Mouse (Mus musculus) naive thymus-derived CD4-positive, alpha-beta T cell, adult 2 months (primary cell): ENCODE results near the gene Tnfrsf12a.
A peak's percentile ranks its signal among the peaks of the same experiment; 100 is the strongest.

Experiments
- DNase-seq: peaks from one replicate; pipeline ENCODE4 v3.0.0-alpha.2; 2011; ENCODE audit warnings: low read depth

The Tnfrsf12a gene

DNA sequence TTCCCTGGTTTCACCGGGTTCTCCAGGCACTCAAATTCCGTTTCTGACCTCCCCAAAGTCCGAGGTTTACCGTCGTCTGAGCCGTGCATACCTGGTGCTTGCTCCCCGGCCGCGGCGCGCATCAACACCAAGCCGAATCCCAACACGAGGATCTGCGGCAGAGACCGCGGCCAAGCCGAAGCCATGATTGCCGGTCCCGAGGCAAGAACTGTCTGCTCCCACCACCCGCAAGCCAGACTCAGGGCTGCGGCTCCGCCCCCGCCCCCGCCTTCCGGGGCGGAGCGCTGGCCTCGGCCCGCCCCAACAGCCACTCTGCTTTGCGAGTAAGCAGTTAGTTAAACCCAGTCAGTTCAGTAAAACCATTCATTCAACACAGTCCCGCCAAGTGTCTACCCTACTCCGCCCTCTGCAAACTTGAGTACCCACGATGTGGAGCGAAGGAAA lies at the start of gene Tnfrsf12a:
Gene Tnfrsf12a (minus strand): TSS at position 233 of the 444 bp plus-strand sequence.
- peak; percentile 94 for DNase-seq

DNA sequence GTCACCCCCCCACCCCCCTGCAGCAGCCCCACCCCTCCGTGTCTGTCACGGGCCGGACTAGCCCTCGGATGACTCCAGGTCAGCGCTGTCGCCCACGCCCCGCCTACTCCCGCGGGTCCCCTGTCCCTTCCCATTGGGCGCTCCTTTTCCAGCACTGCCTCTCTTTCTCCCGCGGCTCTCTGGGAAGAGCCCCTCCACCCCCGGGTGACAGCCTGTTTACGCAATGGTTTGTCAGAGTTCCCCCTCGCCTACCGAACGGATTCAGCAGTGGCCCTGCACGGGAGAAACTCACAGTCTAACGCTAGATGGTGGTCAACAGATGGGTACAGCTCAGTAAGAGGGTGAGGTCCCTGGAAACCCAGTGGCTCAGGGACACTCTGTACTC lies 49.5 kb upstream of the Tnfrsf12a start:
- DNase-seq = peak; percentile 48

DNA sequence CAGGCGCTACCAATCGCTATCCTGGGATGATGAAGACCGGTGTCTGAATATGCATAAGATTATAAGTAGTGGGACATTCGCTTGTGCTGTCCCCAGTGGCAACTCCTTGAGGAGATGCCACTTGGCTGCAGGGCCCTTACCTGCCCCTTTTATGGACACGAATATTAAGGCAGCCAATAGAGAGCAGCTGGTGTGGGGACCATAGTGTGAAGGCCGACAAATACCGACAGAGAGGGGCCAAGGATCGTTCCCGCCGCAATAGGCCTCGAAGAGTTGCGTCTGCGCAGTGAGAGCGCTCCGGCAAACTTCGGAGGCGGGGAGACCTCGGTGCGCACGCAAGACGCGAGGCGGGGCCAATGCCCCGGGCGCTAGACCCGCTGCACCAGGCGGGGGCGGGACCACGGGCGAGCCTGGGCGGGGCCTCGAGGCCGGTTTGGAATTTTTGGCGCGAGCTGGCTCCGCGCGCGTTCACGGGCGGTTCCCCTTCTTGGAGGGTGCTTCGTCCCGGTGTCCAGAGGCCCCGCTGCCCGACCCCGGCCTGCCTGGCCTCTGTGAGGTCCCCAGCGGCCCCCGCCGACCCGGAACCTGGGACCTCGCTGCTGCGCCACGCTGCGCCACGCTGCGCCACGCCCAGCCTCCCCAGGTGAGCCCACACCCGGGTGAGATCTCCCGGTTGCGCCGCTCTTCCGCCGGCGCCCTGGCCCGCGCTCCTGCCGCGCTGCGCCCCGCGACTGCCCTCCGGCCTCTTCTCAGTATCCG lies 48.9 kb upstream of the Tnfrsf12a start, which contains the start of gene Pkmyt1:
Gene Pkmyt1 (plus strand): TSS at position 338 of the 759 bp plus-strand sequence.
- DNase-seq = peak; percentile 97

DNA sequence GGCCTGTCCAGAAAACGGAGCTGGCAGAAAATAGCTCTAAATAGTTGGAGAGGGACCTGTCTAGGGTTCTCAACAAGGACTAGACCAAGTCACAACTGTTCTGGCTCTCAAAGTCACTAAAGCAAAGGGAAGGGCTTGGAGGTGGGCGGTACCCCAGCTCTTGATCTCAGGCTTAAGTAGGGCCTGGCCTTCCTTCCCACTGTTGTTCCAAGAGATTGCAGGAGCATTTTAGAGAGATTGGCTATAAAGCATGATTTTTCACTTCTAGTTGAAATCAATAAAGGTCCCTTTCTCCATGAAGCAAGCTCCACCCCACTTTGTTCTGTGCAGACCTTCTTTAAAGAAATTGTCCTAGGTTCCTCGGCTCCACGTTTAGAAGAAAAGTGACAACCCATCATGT lies 48.2 kb upstream of the Tnfrsf12a start:
- no peak for DNase-seq

DNA sequence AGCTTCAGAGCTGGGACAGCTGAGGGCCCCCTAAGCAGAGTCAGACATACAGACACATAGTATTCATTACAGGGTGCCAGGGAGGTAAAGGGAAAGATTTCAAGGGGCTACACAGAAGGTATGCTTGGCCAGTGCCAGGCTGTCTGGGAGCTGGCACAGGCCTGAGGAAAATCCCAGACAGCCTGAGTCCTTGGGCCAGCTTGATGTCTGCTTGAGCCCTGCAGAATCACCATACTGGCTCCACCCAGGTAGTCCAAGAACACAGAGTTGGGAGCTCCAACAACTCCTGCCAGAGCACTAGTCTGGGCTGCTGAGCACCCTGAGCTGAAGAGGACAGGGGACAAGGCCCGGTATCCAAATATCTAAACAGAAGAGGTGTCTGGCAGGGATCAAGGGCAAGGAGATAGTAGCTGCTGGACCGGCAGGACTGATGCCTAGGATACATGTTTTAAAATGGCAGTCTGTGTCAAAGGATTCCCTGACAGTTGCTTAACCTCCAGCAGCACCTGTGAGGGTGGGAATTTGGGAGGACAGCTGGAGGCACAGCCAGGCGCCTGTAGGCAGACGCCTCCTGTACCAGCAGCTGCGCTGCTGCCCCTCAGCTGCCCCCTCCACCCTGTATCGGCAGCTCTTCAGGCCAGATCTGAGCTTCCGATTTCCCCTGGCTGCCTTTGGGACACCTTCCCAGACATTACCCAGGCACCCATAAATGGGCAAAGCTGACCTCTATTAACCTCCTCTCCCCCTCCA lies 45.3 kb upstream of the Tnfrsf12a start, which contains the start of gene 1520401A03Rik:
Gene 1520401A03Rik (minus strand): TSS at position 408 of the 750 bp plus-strand sequence.
- no peak for DNase-seq

DNA sequence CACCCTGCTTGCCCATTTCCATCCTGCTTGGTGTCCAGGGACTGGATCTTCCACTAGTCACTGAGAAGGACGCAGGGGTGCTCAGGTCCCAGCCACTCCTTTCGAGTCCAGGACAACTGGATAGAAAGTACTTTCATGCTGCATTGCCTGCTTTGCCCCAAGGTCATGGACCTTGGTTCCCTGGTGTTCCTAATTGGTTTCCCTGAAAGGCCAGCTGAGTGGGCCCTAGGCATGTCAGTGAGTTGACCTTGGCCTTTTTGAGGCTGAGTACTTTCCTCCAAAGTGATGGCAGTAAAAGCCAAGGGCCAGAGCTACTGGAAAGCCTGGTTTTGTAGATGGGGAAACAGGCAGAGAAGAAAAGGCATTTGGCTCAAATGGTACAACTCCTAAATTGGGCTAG lies 44.6 kb upstream of the Tnfrsf12a start:
- DNase-seq = no peak

DNA sequence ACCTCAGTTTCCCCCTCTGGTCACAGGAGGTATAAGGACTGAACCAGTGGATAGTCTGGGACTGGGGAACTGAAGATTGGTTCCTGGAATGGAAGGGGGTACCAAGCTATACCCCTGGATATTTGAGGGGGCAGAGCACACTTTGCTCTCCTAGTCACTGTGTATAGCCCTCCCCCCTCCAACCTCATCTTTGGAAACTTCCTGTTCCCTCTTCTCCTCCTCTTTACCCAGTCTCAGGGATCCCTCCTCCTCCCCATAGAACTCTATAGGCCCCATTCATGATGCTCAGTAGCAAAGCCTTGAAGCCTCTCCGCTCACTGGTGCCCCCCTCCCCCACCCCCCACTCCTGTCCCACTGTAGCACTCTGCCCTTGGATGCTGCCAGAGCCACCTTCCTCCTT lies 42.2 kb upstream of the Tnfrsf12a start:
- no peak for DNase-seq

DNA sequence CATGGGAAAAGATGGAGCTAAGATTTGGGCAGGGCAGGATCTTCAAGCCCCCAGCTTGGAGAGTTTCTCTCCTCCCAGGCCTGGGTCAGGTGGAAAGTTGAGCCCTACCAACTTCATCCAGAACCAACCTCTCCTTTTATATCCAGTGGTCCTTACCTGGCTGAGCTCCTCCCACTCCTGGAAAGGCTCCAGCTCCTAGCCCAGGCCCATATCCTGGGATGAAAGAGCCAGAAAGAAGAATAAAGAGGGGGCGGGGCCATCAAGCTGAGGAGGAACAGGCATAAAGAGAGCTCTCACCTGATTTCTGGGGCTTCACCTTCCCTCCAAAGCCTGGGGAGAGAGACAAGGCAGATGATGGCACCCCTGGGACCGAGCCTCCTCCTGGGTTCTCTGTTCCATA lies 39.7 kb upstream of the Tnfrsf12a start:
- DNase-seq = no peak

DNA sequence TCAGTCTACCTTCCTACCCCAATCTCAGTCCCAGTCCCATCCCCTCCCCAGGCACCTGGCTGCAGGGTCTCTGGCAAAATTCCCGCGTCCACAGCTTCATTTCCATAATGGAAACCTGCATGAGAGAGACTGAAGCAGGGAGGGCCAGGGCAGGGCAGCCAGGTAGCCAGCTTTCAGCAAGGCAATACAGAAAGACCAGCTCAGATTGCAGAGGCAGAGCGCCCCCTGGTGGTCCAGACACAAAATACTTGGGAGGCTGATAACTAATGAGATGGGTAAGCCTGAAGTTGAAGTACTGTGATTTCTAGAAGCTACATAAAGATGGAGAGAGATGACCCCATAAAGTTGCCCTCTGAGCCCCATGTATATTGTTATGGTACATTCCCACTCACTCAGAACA lies 28.9 kb upstream of the Tnfrsf12a start:
- peak; percentile 83 for DNase-seq

DNA sequence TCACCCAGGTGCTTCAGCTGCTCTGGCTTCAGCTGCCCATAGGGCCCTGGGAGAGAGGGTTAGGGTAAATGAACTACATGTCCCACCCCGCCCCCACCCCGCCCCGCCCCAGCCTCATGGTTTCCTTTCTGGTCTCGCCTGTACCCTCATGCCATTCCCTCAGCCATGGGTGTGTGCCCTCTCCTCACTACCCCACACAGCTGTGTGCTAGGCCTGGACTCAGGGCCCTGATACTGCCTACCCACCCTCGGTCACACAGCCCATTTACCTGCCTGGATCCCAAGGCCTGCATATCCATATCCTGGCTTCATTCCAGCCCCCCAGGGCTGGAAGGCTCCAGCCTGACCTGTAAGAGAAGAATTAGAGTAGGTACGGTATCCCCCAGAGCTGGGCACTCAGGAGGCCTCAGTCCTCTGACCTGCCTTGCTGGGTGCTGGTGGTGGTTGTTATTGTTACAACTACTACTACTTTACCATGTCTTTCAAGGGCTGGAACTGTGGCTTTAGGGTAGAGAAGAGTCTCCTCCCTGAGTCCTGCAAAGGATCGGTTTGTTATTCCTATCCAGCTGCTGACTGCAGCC lies 28.3 kb upstream of the Tnfrsf12a start:
- no peak for DNase-seq

DNA sequence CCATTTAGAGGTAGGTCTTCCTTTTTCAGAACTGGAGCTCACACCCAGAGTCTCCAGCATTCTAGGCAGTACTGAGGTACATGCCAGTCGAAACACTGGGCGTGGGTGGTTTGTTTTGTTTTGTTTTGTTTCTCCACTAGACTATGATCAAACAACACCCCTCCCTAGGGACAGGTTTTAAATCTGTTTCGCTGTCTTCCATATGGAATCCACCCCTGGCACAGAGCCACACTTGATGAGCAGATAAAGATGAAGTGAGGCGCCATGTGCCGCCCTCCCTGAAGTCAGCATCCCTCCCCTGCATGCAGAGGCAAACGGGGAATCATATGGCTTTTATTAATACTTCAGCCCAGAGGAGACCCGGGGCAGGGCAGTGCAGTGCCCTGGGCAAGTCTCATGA lies 27.5 kb upstream of the Tnfrsf12a start:
- no peak for DNase-seq

DNA sequence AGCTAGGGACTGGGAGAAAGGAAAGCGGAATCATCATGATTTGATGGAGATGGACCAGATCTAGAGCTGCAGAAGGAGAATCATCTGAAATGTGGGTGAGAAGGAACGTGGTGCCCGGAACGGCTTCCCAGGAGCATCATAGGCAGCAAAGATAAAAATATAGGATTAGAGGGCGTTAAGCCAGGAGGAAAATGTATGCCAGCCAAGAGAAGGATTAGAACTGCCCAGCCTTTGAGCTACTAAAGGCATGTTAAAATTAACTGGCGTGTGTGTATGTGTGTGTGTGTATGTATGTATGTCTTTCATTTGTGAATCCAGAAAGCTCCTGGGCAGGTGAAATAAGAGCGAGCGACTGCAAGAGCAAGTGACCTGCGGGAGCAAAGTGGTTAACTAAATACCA lies 26.0 kb upstream of the Tnfrsf12a start:
- DNase-seq = no peak

DNA sequence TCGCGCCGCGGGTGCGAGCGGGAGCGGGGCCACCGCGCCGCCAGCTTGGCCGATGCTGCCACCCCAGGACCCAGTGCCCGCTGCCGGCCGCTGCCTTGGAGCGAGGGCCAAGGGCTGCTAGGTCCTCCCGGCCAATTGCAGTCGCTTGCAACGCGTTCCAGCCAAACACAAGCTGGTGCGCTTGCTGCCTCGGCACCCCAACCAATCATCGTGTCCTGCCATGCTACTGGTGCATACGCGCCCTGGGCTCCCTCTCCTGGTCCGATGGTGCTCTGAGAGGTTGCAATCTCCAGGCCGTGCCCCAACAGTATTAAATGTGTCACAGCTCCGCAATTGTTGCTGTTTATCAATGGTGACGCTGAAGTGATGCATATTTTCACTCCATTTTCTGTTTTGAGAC lies 22.8 kb upstream of the Tnfrsf12a start:
- DNase-seq = peak; percentile 75

DNA sequence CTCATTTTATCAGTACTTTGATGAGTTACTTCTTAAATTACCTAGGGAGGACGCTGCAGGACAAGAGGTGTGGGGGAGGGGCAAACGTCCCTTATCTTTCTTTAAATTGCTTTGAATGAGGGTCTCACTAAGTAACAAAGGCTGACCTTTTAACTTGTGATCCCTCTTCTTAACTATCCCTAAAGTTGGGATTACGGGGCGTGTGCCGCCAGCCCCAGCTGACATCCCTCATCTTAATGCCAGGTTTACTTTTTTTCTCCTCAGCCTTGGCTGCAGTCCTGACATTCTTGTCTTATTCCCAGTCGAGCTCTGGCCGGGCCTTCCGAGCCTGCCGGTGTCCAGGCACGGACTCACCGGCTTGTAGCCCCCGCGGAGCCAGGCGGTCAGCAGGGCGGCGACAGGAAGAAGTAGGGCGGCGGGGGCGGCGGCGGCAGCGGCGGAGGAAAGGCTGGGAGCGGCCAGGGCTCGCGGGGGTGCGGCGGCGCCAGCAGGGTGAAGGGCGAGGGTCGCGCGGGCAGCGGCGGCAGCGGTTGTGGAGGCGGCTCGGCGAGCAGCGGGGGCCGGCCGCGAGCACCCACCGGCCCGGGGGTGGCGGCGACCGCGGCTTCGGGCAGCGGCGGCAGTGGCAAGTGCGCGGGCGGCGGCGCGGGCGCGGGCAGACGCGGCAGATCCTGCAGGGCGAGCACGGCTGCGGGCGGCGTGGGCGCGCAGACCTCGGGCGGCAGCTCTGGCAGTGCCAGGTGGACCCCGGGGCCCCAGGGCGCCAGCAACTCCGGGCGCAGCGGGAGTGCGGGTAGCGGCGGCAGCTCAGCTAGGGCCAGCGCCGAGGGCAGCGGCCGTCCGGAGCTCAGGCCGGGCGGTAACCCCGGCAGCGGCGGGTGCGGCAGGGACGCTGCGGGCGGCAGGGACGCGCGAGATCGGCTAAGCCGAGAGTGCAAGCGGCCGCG lies 22.1 kb upstream of the Tnfrsf12a start:
- peak; percentile 23 for DNase-seq

DNA sequence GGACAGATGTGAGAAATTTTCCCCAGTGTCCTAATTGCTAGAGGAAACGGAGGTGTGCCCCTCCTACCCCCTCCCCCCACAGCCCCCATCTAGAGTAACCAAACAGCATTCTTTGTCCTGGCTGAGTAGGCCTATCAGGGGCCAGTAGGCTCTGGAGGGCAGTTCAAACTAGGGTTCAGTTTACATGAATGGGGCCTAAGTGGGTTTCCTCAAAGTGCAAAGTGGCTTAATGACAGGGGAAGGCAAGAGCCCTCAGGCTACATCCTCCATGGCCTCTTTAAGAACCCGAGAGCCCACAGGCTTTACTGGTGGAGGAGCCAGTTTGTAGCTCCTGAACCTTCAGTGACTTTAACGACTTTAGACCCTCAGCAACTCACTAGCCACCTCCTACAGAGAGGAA lies 18.5 kb upstream of the Tnfrsf12a start:
- DNase-seq = no peak

DNA sequence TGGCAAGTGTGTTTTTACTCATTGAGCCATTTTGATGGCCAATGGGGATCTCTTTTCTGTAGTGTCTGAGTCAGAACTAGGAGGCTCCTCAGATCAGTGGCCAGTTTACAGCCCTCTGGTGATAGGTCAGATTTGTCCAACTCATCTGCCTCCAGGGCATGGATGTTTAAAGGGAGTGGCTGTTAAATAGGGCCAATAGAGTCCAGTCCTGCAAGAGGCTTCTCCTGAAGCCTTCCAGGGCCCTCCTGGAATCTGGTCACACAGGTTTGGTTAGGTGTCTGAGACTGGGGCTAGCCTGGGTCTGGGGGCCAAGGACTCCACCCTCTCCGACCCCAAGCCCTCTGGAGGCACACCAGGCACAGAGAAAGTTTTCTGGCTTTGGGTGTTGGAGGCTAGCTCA lies 17.2 kb upstream of the Tnfrsf12a start:
- no peak for DNase-seq

DNA sequence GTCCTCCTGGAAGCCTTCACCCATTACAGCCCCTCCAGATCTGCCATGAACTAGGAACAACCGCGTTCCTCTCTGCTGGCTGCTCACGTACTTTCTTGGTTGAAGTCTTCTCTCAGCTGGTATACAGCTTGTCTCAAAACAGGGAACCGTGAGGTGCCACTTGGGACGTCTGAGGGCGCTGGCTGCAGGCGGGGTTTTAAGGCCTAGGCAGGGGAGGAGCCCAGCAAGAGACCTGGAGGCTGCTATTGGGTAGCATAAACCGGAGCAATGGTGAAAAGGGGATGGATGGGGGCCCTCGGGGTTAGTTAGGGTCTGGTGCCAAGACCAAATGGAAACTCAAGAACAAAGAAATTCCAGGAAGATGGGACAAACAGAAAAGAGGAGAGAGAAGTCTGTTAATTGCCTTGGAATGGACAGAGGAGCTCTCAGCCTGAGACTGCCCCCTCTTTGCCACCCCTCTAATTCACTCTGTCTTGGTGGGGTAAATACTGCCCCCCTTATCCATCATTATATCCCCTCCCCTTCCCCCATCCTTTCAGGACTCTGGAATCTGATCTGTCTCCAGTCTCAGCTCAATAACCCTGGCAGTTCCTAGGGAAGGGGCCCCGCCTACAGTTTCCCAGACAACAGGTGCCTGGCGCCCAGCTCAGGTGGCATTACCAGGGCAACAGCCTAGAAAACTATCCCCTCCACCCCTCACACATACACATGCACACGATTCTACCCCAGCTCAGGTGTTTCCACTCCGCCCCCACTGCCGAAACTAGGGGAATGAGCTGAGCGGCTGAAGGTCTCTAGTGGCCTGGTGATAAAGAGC lies 6.8 kb upstream of the Tnfrsf12a start, which contains the start of gene Cldn9:
Gene Cldn9 (minus strand): TSS at position 171 of the 817 bp plus-strand sequence.
- DNase-seq = no peak

DNA sequence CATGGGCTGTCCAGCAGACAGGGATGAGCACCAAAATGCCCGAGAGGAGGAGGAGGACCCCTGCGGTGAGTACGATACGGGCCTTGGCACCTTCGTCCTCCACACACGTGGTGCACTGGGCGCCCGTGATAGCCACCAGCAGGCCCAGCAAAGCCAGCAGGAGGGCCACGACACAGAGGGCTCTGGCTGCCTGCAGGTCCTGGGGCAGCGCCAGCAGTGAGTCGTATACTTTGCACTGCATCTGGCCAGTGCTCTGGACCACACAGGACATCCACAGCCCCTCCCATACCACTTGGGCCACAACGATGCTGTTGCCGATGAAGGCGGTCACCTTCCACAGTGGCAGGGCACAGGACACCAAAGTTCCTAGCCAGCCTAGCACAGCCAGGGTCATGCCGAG lies 6.0 kb upstream of the Tnfrsf12a start:
- DNase-seq = no peak

DNA sequence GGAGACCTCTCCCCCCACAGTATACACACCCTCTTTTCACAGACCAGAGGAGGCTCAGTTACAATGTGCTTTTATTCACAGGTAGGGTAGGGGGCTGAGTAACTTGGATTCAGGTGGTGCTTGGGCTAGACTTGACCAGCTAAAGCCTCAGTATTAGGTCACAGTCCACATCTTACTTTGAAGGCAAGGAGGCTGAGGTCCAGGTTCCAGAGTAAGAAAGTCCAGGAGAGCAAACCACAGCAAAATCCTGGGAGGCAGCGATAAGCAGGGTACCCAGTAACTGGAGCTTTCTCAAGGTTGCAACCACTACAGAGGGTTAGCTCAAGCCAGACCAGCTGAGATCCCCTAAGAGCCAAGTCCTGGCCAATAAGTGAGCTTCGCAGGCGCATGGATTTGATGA lies 5.3 kb upstream of the Tnfrsf12a start:
- no peak for DNase-seq

DNA sequence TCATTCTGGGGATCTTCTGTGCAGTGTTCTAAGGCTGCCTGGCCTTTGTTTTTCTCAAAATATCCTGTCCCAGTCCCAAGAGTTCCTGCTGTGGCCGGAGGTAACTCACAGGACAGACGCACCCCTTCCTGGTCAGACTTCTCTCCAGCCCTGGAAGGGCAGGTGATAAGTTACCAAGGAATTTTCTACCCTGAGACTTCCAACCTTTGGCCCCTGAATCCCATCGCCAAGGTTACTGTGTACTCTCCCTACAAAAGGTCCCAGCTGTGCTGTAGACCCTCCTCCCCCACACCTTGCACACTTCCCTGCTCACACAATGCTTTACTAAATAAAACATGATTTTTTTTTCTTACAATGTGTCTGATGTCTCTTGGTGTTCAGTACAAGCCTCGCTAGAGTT lies 4.8 kb upstream of the Tnfrsf12a start:
- DNase-seq = no peak

DNA sequence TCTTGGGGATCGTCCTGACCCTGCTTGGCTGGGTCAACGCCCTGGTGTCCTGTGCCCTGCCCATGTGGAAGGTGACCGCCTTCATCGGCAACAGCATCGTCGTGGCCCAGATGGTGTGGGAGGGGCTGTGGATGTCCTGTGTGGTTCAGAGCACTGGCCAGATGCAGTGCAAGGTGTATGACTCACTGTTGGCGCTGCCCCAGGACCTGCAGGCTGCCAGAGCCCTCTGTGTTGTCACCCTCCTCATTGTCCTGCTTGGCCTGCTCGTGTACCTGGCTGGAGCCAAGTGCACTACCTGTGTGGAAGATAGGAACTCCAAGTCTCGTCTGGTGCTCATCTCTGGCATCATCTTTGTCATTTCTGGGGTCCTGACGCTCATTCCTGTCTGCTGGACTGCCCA lies 3.8 kb upstream of the Tnfrsf12a start:
- DNase-seq = no peak
